Mouse (Mus musculus): ENCODE data around the gene Slc16a10. TPM values are rescaled to one million over a fixed set of nuclear protein-coding genes. Genes with fewer than 3 reads are reported as not detected.

The Slc16a10 gene
- 16.8 TPM for polyA plus RNA-seq (2015; fragmentation: Illumina TruSeq; extraction: RNeasy Lipid Tissue Mini Kit (QIAGEN cat#74804); ENCODE audit: insufficient read depth, low replicate concordance)

DNA sequence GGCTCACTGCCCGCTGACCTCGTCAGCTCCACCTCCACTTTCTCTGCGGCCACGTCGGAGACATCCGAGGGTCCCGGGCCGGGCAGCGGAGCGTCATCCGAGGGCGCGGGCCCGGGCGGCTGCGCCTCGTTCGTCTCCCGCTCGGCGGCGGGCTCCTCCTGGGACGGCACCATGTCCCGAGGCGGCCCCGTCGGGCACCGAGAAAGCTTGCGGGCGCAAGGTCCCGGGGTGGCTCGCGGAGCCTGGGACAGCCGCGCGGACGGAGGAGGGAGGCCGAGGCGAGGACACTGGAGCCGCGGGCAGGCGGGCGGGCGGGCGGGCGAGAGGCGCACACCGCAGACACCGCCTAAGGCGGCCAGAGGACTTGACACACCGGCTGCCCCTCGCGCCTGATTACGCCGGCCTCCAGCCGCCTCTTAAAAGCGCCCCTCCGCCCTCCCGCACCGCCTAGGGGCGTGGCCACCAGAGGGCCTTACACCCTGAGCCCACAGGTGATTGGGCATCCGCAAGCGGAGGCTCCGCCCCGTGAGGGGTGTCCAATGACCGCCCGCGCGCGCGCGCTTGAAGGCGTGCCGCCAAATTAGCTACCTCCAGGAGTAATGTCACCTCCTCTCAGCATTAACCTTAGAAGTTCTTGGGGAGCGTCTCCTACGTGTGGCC, at the start of gene Slc16a10:
TSS of gene Slc16a10 (minus strand) at position 395 of the 660 bp plus-strand sequence.

DNA sequence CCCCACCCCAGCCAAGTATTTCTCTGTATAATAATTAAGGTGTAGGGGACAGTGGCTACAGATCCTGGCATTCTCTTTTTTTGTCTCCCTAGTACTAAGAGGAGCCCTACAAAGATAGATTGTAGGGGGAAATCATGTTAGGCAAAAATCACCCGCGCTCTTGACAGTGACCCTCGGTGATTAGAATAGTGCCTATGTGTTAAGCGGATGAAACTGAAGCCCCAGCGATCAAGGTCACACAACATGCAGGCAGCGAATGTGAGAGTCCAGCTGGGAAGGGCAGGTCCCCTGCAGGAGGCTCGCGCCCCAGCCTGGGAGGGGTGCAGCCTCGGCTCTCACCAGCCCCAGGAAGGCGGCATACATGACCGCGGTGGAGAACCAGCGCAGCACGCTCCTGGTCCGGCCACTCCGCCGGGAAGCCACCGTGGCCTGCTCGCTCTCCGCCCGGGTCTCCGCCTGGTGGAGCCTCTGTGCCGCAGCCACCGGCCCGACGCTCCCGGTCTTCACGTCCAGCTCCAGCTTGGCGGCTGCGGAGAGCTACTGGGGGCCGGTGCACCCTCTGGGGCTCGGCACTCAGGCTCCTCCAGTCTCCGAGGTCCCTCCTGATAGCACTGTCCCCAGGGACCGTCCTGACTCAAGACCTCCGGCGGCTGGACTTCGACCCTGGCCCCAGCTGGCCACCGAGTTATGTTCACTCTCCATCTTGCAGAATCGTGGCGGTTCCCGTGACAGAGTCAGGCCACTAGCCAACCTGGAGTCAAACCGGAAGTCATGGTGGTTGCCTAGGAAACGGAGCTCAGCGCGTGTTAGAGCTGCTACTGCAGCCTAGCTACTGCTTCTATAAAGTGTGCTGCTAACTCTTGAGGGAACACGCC, 117.3 kb downstream of the Slc16a10 start, which contains the start of gene Mfsd4b1:
TSS of gene Mfsd4b1 (minus strand) at position 715 of the 875 bp plus-strand sequence.

DNA sequence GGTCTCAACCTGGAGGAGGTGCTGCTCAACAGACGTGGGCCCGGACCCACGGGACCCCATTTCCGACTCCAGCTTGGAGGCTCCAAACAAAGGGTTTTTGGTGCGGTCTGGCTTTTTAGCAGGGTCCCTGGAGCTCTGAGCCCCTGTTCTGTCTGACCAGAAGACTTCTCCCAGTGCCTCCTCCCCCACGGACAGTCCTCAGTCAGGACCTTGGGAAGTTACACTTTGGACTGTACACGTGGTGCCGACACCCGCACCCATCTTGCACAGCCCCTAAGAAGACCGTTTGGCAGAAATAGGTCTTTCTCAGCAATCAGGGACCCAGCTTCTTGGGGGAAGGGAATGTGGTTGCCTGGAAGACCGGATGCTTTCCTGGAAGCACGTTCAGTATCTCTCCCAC, 155.6 kb downstream of the Slc16a10 start, which contains the start of gene Mfsd4b5:
TSS of gene Mfsd4b5 (minus strand) at position 181 of the 400 bp plus-strand sequence.

Other genes starting within 250 kb of the Slc16a10 start
- gene Mfsd4b4, start 243.0 kb downstream of the Slc16a10 start, polyA plus RNA-seq (2015; fragmentation: Illumina TruSeq; extraction: RNeasy Lipid Tissue Mini Kit (QIAGEN cat#74804); ENCODE audit: insufficient read depth, low replicate concordance): 8.4 TPM
- gene Mfsd4b2, start 215.3 kb downstream of the Slc16a10 start, polyA plus RNA-seq (2015; fragmentation: Illumina TruSeq; extraction: RNeasy Lipid Tissue Mini Kit (QIAGEN cat#74804); ENCODE audit: insufficient read depth, low replicate concordance): not detected
- gene Mfsd4b3, start 182.1 kb downstream of the Slc16a10 start, polyA plus RNA-seq (2015; fragmentation: Illumina TruSeq; extraction: RNeasy Lipid Tissue Mini Kit (QIAGEN cat#74804); ENCODE audit: insufficient read depth, low replicate concordance): 0.26 TPM
- 0.12 TPM for gene Mfsd4b5, start 155.6 kb downstream of the Slc16a10 start, polyA plus RNA-seq (2015; fragmentation: Illumina TruSeq; extraction: RNeasy Lipid Tissue Mini Kit (QIAGEN cat#74804); ENCODE audit: insufficient read depth, low replicate concordance)
- not detected for gene Mfsd4b1, start 117.0 kb downstream of the Slc16a10 start, polyA plus RNA-seq (2015; fragmentation: Illumina TruSeq; extraction: RNeasy Lipid Tissue Mini Kit (QIAGEN cat#74804); ENCODE audit: insufficient read depth, low replicate concordance)
- 67.0 TPM for gene Rpf2, start 104.8 kb upstream of the Slc16a10 start, polyA plus RNA-seq (2015; fragmentation: Illumina TruSeq; extraction: RNeasy Lipid Tissue Mini Kit (QIAGEN cat#74804); ENCODE audit: insufficient read depth, low replicate concordance)
- 95.1 TPM for gene Gtf3c6, start 115.8 kb upstream of the Slc16a10 start, polyA plus RNA-seq (2015; fragmentation: Illumina TruSeq; extraction: RNeasy Lipid Tissue Mini Kit (QIAGEN cat#74804); ENCODE audit: insufficient read depth, low replicate concordance)
- gene Amd1, start 159.9 kb upstream of the Slc16a10 start, polyA plus RNA-seq (2015; fragmentation: Illumina TruSeq; extraction: RNeasy Lipid Tissue Mini Kit (QIAGEN cat#74804); ENCODE audit: insufficient read depth, low replicate concordance): 97.7 TPM
- 53.6 TPM for gene Cdk19, start 197.3 kb upstream of the Slc16a10 start, polyA plus RNA-seq (2015; fragmentation: Illumina TruSeq; extraction: RNeasy Lipid Tissue Mini Kit (QIAGEN cat#74804); ENCODE audit: insufficient read depth, low replicate concordance)